Mouse (Mus musculus): Measurements from ENCODE around the gene Nmt1. TPM values are rescaled to one million over a fixed set of nuclear protein-coding genes. Genes with fewer than 3 reads are reported as not detected.

The Nmt1 gene
- total and polyA plus RNA-seq, 3 experiments = 29.8 to 147 (median 70.5) TPM

DNA sequence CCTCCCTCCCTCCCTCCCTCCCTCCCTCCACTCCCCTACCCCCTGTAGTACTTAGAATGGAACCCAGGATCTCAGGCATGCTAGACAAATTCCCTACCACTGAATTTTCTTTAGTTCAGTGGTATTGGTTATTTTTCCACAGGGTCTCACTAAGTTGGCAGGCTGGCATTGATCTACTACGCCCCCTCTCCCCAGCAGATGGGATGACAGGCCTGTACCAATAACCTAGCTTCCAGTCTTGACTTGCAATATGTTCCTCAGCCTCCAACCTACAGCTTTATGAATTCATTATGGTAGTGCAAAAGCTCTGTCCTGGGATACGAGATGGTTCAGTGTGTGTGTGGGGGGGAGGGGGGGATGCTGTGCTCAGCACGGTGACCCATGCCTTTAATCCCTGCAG, 4.0 kb upstream of the Nmt1 start:
- H3K27me3 ChIP-seq (ENCODE audit: control insufficient read depth in 1 of 2, insufficient read depth in 2 of 2, low read length in 2 of 2) = no peaks in the 10 kb centered on the region
- peak; percentile 28 for DNase-seq (ENCODE audit: low read depth, low spot score)
- peaks cover 13% of the 10 kb centered on the region for H3K79me2 ChIP-seq (ENCODE audit: control insufficient read depth, insufficient read depth, low read length, poor library complexity)
- peaks cover 1 to 8% of the 10 kb centered on the region in 2 experiments; a peak in 3 of 4 replicates for H3K36me3 ChIP-seq (ENCODE audit: control insufficient read depth in 1 of 2, insufficient read depth in 2 of 2, low read length in 2 of 2)
- TF ChIP-seq SMC3 (IDR thresholded peaks at IDR 0.05; ENCODE audit: low read depth, low read length) (peak; percentile 15; the same call in 1 of the 2 replicates), MEF2A (IDR thresholded peaks at IDR 0.05; ENCODE audit: extremely low read depth, insufficient replicate concordance, low read depth, low read length, poor library complexity, severe bottlenecking) (no peak), ZMIZ1 (IDR thresholded peaks at IDR 0.05; ENCODE audit: low read depth, low read length) (no peak), NRF1 (IDR thresholded peaks at IDR 0.05; ENCODE audit: insufficient read depth, low read depth, low read length, poor library complexity, severe bottlenecking) (no peak), MXI1 (IDR thresholded peaks at IDR 0.05; ENCODE audit: low read depth, low read length) (no peak), GABPA (IDR thresholded peaks at IDR 0.05; ENCODE audit: low read depth, low read length) (no peak), CTCF (IDR thresholded peaks at IDR 0.05 in 2 of 3, conservative IDR thresholded peaks at IDR 0.05 in 1 of 3; ENCODE audit: control insufficient read depth in 1 of 3, insufficient read depth in 1 of 3, low read depth in 2 of 3, low read length in 3 of 3, poor library complexity in 1 of 3, severe bottlenecking in 1 of 3) (peak in 2 of 3 experiments; percentile 15 to 33; a peak in 3 of 6 replicates), BHLHE40 (IDR thresholded peaks at IDR 0.05; ENCODE audit: borderline replicate concordance, low read depth, low read length) (no peak), RAD21 (IDR thresholded peaks at IDR 0.05; ENCODE audit: low read depth, low read length) (no peak; the same call in 1 of the 2 replicates), JUND (IDR thresholded peaks at IDR 0.05; ENCODE audit: low read depth, low read length) (no peak), GATA1 (IDR thresholded peaks at IDR 0.05; ENCODE audit: low read depth, low read length) (no peak), CHD2 (IDR thresholded peaks at IDR 0.05; ENCODE audit: low read length) (no peak), NELFE (IDR thresholded peaks at IDR 0.05; ENCODE audit: low read depth, low read length) (no peak)
- peaks cover 0 to 9% of the 10 kb centered on the region in 2 experiments; a peak in 2 of 4 replicates for H3K4me1 ChIP-seq (ENCODE audit: control insufficient read depth in 1 of 2, insufficient read depth in 2 of 2, low read length in 2 of 2)
- no peak overlapping the region for H3K27ac ChIP-seq (ENCODE audit: control insufficient read depth, low read depth, low read length)
- H3K4me3 ChIP-seq (ENCODE audit: control insufficient read depth in 1 of 2, insufficient read depth in 1 of 2, low read depth in 2 of 2, low read length in 2 of 2) = no peak overlapping the region
- H3K9ac ChIP-seq (ENCODE audit: control insufficient read depth, low read depth, low read length, poor library complexity, severe bottlenecking) = no peak overlapping the region
- no peaks in the 10 kb centered on the region for H3K9me3 ChIP-seq (replicated peaks; ENCODE audit: insufficient read depth, low read length)

DNA sequence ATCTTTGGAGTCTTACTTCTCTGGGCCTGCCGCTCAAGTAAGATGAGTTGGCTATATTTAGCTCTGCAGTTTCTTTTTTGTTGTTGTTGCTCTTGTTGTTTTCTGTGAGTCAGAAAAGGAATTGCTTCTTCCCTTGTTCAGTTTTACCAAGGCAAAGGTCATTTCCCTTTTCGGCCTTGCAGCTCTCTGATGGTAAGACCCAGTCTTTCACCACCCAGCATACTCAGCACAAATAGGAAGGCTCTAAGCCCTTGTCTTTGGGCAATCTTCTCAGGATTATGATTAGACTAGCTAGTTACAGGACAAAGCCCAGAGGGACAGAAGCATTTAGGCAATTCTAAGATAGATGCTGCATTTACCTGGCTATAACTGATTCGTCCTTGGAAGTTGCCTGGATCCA, 1.1 kb upstream of the Nmt1 start:
- peaks cover 41% of the 10 kb centered on the region for H3K79me2 ChIP-seq (ENCODE audit: control insufficient read depth, insufficient read depth, low read length, poor library complexity)
- no peaks in the 10 kb centered on the region for H3K9me3 ChIP-seq (replicated peaks; ENCODE audit: insufficient read depth, low read length)
- peaks cover 1 to 31% of the 10 kb centered on the region in 2 experiments; a peak in 3 of 4 replicates for H3K36me3 ChIP-seq (ENCODE audit: control insufficient read depth in 1 of 2, insufficient read depth in 2 of 2, low read length in 2 of 2)
- TF ChIP-seq ETS1 (IDR thresholded peaks at IDR 0.05; ENCODE audit: low read depth, low read length) (no peak), ZKSCAN1 (IDR thresholded peaks at IDR 0.05; ENCODE audit: low read depth, low read length) (no peak), RAD21 (IDR thresholded peaks at IDR 0.05; ENCODE audit: low read depth, low read length) (no peak), MAX (IDR thresholded peaks at IDR 0.05; ENCODE audit: low read length) (no peak), MAFK (IDR thresholded peaks at IDR 0.05; ENCODE audit: borderline replicate concordance, low read depth, low read length) (no peak), NRF1 (IDR thresholded peaks at IDR 0.05; ENCODE audit: insufficient read depth, low read depth, low read length, poor library complexity, severe bottlenecking) (no peak), TAL1 (IDR thresholded peaks at IDR 0.05; ENCODE audit: low read length) (no peak), ELF1 (IDR thresholded peaks at IDR 0.05; ENCODE audit: low read depth, low read length) (no peak)
- peak overlapping the region; percentile 90 for H3K9ac ChIP-seq (ENCODE audit: control insufficient read depth, low read depth, low read length, poor library complexity, severe bottlenecking)
- H3K27me3 ChIP-seq (ENCODE audit: control insufficient read depth in 1 of 2, insufficient read depth in 2 of 2, low read length in 2 of 2) = no peaks in the 10 kb centered on the region
- peak overlapping the region; percentile 77 to 88 for H3K4me3 ChIP-seq (ENCODE audit: control insufficient read depth in 1 of 2, insufficient read depth in 1 of 2, low read depth in 2 of 2, low read length in 2 of 2)
- peak overlapping the region; percentile 89 for H3K27ac ChIP-seq (ENCODE audit: control insufficient read depth, low read depth, low read length)
- DNase-seq (ENCODE audit: low read depth, low spot score) = no peak
- peaks cover 0 to 14% of the 10 kb centered on the region in 2 experiments; a peak in 2 of 4 replicates for H3K4me1 ChIP-seq (ENCODE audit: control insufficient read depth in 1 of 2, insufficient read depth in 2 of 2, low read length in 2 of 2)

Measured in MEL (cell line).